Mouse (Mus musculus) heart, adult 2 months (tissue): ENCODE data around the gene Fam221b. TPM values are rescaled to one million over a fixed set of nuclear protein-coding genes. Genes with fewer than 3 reads are reported as not detected.
A peak's percentile ranks its signal among the peaks of the same experiment; 100 is the strongest.

Source experiments
- DNase-seq, 2 experiments: peaks; one replicate each; pipeline ENCODE4 v3.0.0; 2021
- H3K27ac ChIP-seq: fragments of 200-600 bp; 2 replicates; pipeline ENCODE4 v1.8.1; 2022
- H3K27me3 ChIP-seq: fragments of 200-500 bp; 2 replicates; pipeline ENCODE4 v1.6.1; 2012; ENCODE audit warnings: mild to moderate bottlenecking, low read length, inconsistent platforms, mixed read lengths; ENCODE audit not compliant: control insufficient read depth, insufficient read depth
- H3K36me3 ChIP-seq: fragments of 200-500 bp; 2 replicates; pipeline ENCODE4 v1.6.1; 2012; ENCODE audit warnings: low read length, inconsistent platforms; ENCODE audit not compliant: control insufficient read depth, insufficient read depth
- H3K4me1 ChIP-seq: fragments of 200-500 bp; 2 replicates; pipeline ENCODE4 v1.6.1; 2011; ENCODE audit warnings: low read length; ENCODE audit not compliant: control insufficient read depth, insufficient read depth
- H3K4me3 ChIP-seq: fragments of 200-600 bp; 2 replicates; pipeline ENCODE4 v1.8.1; 2022
- H3K79me2 ChIP-seq: fragments of 200-500 bp; replicated peaks from 2 replicates; pipeline ENCODE4 v1.6.1; 2012; ENCODE audit warnings: mild to moderate bottlenecking, inconsistent platforms, low read length, moderate library complexity, mixed read lengths; ENCODE audit not compliant: control insufficient read depth, insufficient read depth
- H3K9ac ChIP-seq: fragments of 200-500 bp; 2 replicates; pipeline ENCODE4 v1.6.1; 2012; ENCODE audit warnings: low read depth, mild to moderate bottlenecking, control low read depth, inconsistent platforms, low read length, mixed read lengths
- CTCF ChIP-seq: fragments of 200-600 bp; IDR thresholded peaks from 2 replicates; pipeline ENCODE4 v1.8.1; 2022; ENCODE audit warnings: antibody characterized with exemption, mild to moderate bottlenecking, moderate library complexity
- EP300 ChIP-seq: fragments of 200-500 bp; IDR thresholded peaks from 2 replicates; pipeline ENCODE4 v1.6.1; 2011; ENCODE audit warnings: low read depth, low read length, control low read depth; ENCODE audit not compliant: insufficient read depth
- POLR2A ChIP-seq: fragments of 200-500 bp; IDR thresholded peaks from 2 replicates; pipeline ENCODE4 v1.6.1; 2011; ENCODE audit warnings: mild to moderate bottlenecking, low read depth, low read length, control low read depth; ENCODE audit not compliant: insufficient read depth
- WGBS: fragments of 180-500 bp; shearing (Covaris S2); methylation state at CpG from one replicate; pipeline ENCODE4 v1.1.7; 2018; 5-methylcytosine and 5-hydroxymethylcytosine counted together
- intact Hi-C: fragments of 180-260 bp; cut with DNase I; formaldehyde crosslinking; loops from one replicate; pipeline ENCODE4 v1.15.1; 2025
- polyA plus RNA-seq: library from polyadenylated mRNA; depleted of rRNA; stranded (reverse); fragments of >200 nt; gene quantifications from 2 replicates; pipeline ENCODE4 v1.2.3, GENCODE M21; 2012
- total RNA-seq, 2 experiments: library from RNA; stranded (reverse); gene quantifications; 2 replicates each; pipeline ENCODE4 v1.2.3; 2021

The Fam221b gene
- total and polyA plus RNA-seq, 3 experiments: 0.16 to 0.43 (median 0.35) TPM

DNA sequence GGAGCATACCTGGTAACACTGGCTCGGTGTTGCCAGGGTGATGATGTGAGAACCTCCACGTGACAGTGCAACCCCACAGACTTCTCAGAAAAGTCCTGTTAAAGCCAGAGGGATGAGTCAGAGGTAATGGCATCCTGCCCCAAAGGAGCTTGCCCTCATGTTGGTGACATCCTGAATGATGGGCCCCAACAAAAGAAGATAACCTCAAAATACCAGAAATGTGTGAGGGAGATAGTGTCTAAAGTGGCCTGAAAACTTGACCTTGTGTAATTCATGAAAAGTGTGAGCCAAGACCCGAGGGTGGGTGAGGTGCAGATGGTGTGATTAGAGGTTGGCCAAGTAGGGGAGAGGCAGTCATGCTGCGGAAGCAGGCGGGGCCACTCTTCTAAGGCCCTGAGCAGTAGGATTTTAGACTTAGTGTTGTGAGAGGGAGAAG, 24.9 kb upstream of the Fam221b start:
- no peaks in the 10 kb centered on the region for H3K79me2 ChIP-seq
- no peaks in the 10 kb centered on the region for H3K27me3 ChIP-seq
- no peak overlapping the region for H3K4me3 ChIP-seq
- peaks cover 6% of the 10 kb centered on the region for H3K4me1 ChIP-seq
- no peak overlapping the region for H3K27ac ChIP-seq
- WGBS: 54% methylated on average over 5 of the region's 5 CpGs
- intact Hi-C loops: no loop called here
- no peak overlapping the region for H3K9ac ChIP-seq
- no peaks in the 10 kb centered on the region for H3K36me3 ChIP-seq
- TF ChIP-seq EP300 (no peak), CTCF (no peak), POLR2A (no peak)
- DNase-seq: peak in 1 of 2 experiments; percentile 57

DNA sequence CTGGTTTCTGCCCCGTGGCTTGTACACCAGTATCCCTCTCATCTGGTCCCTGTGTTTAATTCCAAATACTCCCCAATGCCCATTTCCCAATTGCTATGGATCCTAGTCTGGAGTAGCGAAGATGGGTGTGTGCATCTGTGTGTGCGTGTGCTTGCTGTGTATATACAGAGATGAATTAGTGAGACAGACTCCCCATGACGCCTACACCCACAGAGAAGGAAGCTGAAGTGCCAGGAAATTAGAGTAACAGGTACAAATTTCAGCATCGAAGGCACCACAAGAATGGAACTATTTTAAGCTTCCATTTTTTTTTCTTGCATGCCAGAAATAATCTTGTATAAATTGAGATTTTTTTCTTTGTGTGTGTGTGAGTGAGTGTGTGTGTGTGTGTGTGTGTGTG, 22.1 kb upstream of the Fam221b start:
- no peak overlapping the region for H3K27ac ChIP-seq
- no peaks in the 10 kb centered on the region for H3K79me2 ChIP-seq
- H3K4me1 ChIP-seq: peaks cover 6% of the 10 kb centered on the region
- H3K36me3 ChIP-seq: no peaks in the 10 kb centered on the region
- no peak overlapping the region for H3K4me3 ChIP-seq
- intact Hi-C loops: no loop called here
- TF ChIP-seq CTCF: no peak
- TF ChIP-seq POLR2A: no peak
- no peak for TF ChIP-seq EP300
- WGBS: 66% methylated on average over 5 of the region's 5 CpGs
- H3K9ac ChIP-seq: no peak overlapping the region
- H3K27me3 ChIP-seq: no peaks in the 10 kb centered on the region
- no peak for DNase-seq

DNA sequence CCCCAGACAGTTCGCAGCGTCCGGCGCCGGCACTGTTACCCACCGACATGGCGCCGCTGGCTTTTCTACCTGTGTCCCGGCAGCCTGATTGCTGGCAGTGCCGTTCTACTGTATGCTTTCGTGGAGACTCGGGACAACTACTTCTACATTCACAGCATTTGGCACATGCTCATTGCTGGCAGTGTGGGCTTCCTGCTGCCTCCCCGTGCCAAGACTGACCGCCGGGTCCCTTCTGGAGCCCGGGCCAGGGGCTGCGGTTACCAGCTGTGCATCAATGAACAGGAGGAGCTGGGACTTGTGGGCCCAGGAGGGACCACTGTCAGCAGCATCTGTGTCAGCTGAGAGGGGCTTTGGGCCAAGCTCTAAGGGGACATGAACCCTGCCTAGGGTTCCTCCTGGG, 21.1 kb upstream of the Fam221b start:
- 91% methylated on average over 17 of the region's 17 CpGs for WGBS
- H3K9ac ChIP-seq: no peak overlapping the region
- intact Hi-C loops: no loop called here
- no peaks in the 10 kb centered on the region for H3K27me3 ChIP-seq
- TF ChIP-seq POLR2A (no peak), CTCF (no peak), EP300 (no peak)
- H3K4me3 ChIP-seq: no peak overlapping the region
- H3K27ac ChIP-seq: no peak overlapping the region
- H3K79me2 ChIP-seq: no peaks in the 10 kb centered on the region
- peaks cover 2% of the 10 kb centered on the region for H3K4me1 ChIP-seq
- no peak for DNase-seq
- H3K36me3 ChIP-seq: no peaks in the 10 kb centered on the region

DNA sequence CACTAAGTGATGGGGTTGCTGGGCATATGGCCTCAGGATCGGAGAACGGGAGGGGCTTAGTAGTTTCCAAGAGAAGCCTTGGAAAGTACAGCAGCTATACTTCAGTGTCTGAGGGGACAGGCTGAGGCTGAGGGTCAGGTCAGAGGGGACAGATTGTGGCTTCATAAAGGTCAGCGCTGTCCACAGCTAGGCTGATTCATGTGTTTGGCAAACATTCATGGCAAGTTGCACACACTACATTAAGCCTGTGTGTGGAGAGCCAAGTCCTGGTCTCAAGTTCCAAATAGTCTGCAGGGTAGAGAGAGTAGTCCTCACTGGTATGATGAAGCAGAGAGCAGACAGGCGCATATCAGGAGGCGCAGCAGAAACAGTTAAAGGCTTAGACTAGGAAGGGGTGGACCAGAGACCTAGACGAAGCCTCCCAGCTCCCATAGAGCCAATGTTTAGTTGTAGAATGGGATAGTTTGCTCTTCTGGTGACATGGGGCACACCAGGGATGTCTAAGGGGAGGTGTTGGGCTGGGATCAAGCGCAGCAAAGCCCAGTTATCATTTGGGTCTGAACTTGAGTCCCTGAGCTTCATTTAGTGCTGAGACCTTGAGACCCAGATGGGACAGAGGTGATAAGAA, 10.6 kb upstream of the Fam221b start:
- 87% methylated on average over 7 of the region's 7 CpGs for WGBS
- DNase-seq: peak in 1 of 2 experiments; percentile 29

DNA sequence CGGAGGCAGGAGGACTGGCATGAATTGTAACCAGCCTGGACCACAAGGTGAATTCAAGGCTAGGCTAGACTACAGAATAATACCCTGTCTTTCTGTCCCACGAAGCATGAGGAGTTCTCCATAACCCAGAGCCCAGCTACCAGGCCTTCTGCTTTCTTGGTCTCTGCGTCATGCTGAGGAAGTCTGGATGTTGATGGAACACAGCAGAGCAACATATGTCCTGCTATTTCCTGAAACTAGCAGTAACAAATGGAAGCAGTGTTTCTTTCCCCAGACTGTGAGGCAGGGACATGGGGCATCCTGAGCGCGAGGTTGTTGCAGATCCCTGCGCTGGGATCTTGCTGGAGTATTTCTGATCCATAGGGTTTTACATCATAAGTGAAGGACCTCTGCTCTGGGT, 9.6 kb upstream of the Fam221b start:
- Histone ChIP-seq H3K9ac (no peak overlapping the region), H3K4me3 (no peak overlapping the region), H3K27ac (no peak overlapping the region), H3K79me2 (no peaks in the 10 kb centered on the region), H3K4me1 (no peaks in the 10 kb centered on the region), H3K27me3 (no peaks in the 10 kb centered on the region), H3K36me3 (no peaks in the 10 kb centered on the region)
- TF ChIP-seq EP300 (no peak), POLR2A (no peak)
- no peak for DNase-seq
- 87% methylated on average over 6 of the region's 6 CpGs for WGBS
- intact Hi-C loops: no loop called here

More for the DNA sequence above, 10.6 kb upstream of the Fam221b start:
- no peak overlapping the region for H3K27ac ChIP-seq
- TF ChIP-seq POLR2A: no peak
- no peak for TF ChIP-seq CTCF
- TF ChIP-seq EP300: no peak
- no peak overlapping the region for H3K4me3 ChIP-seq
- intact Hi-C loops: no loop called here
- H3K4me1 ChIP-seq: no peaks in the 10 kb centered on the region
- no peaks in the 10 kb centered on the region for H3K79me2 ChIP-seq
- H3K27me3 ChIP-seq: no peaks in the 10 kb centered on the region
- no peaks in the 10 kb centered on the region for H3K36me3 ChIP-seq
- H3K9ac ChIP-seq: no peak overlapping the region

DNA sequence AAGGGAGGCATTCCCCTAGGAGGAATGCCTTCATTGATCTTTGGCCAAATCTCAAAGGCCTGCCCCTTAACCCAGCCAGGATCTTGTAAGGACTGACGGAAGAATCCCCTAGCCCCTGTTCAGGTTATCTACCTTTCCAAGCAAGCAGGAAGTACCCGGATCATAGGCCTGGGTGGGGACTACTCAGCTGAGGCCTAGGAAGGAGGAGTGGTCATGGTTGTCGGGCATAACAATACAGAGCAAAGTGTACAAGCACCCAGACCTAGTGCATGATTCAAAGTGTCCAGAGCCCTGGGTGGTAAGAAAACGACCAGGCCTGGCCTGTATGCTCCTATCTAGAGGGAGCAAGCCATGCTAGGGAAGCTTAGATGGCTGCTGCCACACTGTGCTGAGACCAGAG, 6.7 kb upstream of the Fam221b start:
- no peak overlapping the region for H3K9ac ChIP-seq
- H3K27me3 ChIP-seq: no peaks in the 10 kb centered on the region
- 72% methylated on average over 4 of the region's 4 CpGs for WGBS
- no peak for DNase-seq
- H3K36me3 ChIP-seq: no peaks in the 10 kb centered on the region
- H3K4me3 ChIP-seq: no peak overlapping the region
- no peak for TF ChIP-seq EP300
- no peak for TF ChIP-seq POLR2A
- TF ChIP-seq CTCF: no peak
- peaks cover 2% of the 10 kb centered on the region for H3K4me1 ChIP-seq
- intact Hi-C loops: no loop called here
- H3K27ac ChIP-seq: no peak overlapping the region
- H3K79me2 ChIP-seq: no peaks in the 10 kb centered on the region
